Mouse (Mus musculus) G1E (cell line): ENCODE measurements around the gene Mapk12.

Experiments used
- CTCF ChIP-seq: IDR thresholded peaks from 2 replicates; pipeline ENCODE4 v1.5.1; 2012; ENCODE audit warnings: low read depth, low read length, inconsistent platforms, mixed read lengths
- TAL1 ChIP-seq: conservative IDR thresholded peaks from 2 replicates; pipeline ENCODE4 v1.6.1; 2012; ENCODE audit warnings: low read depth, low read length, inconsistent platforms, mixed read lengths

DNA sequence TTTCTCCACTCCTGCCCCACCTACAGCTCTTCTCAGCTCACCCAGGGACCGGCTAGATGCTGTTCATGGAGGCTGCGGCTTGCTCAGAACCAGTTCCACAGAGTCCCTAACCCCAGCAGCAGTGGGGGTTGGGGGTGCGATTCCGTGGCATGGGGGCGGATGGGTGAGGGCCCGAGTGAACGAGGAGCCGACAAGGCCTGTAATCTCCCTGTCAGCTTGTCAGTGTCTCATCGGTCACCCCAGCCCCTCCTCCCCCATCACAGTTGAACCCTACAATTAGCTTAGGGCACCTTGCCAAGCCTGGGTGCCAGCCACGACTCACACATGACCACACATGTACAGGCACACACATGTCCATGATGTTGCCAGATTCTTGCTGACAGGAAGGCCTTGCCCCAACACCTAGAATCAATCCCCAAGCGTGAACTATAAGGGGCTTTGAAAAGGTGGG is 34.4 kb upstream of the Mapk12 start:
- TF ChIP-seq CTCF (no peak), TAL1 (no peak)
